Mouse (Mus musculus) embryonic facial prominence, embryonic 12.5 days (tissue): Measurements from ENCODE around the gene Tnfrsf19. TPM values are rescaled to one million over a fixed set of nuclear protein-coding genes. Genes with fewer than 3 reads are reported as not detected.

ENCODE experiments used
- ATAC-seq: fragments of 200-750 bp; cut with Nextera tagmentation; 2 replicates; pipeline ENCODE4 v1.8.0; 2017; ENCODE audit not compliant: insufficient number of reproducible peaks, insufficient read depth, low FRiP score, low TSS enrichment
- H3K27ac ChIP-seq: fragments of 300-500 bp; sonication (generic); 2 replicates; pipeline ENCODE4 v1.5.1; 2016; ENCODE audit warnings: mild to moderate bottlenecking
- H3K27me3 ChIP-seq: fragments of 300-500 bp; sonication (generic); 2 replicates; pipeline ENCODE4 v1.6.1; 2016; ENCODE audit warnings: mild to moderate bottlenecking, moderate library complexity
- H3K36me3 ChIP-seq: fragments of 300-500 bp; sonication (generic); 2 replicates; pipeline ENCODE4 v1.6.1; 2016; ENCODE audit warnings: mild to moderate bottlenecking
- H3K4me1 ChIP-seq: fragments of 300-500 bp; sonication (generic); 2 replicates; pipeline ENCODE4 v1.6.1; 2016
- H3K4me2 ChIP-seq: fragments of 300-500 bp; sonication (generic); replicated peaks from 2 replicates; pipeline ENCODE4 v1.6.1; 2016; ENCODE audit warnings: mild to moderate bottlenecking, moderate library complexity
- H3K4me3 ChIP-seq: fragments of 300-500 bp; sonication (generic); 2 replicates; pipeline ENCODE4 v1.5.1; 2016; ENCODE audit warnings: mild to moderate bottlenecking
- H3K9ac ChIP-seq: fragments of 300-500 bp; sonication (generic); 2 replicates; pipeline ENCODE4 v1.6.1; 2016; ENCODE audit warnings: mild to moderate bottlenecking, moderate library complexity
- H3K9me3 ChIP-seq: fragments of 300-500 bp; sonication (generic); 2 replicates; pipeline ENCODE4 v1.6.1; 2016; ENCODE audit warnings: mild to moderate bottlenecking, moderate library complexity
- WGBS: fragments of 180-500 bp; shearing (Covaris S2); methylation state at CpG from one replicate; pipeline ENCODE4 v1.1.7; 2016; 5-methylcytosine and 5-hydroxymethylcytosine counted together
- polyA plus RNA-seq: library from polyadenylated mRNA; unstranded; fragments of >200 nt; fragmentation: Nextera tagmentation; extraction: Ambion mirVana; gene quantifications from 2 replicates; pipeline ENCODE4 v1.2.1, GENCODE M21; 2016

The Tnfrsf19 gene
- polyA plus RNA-seq, 1 experiment from 2014 or later, result 62.6 TPM

DNA sequence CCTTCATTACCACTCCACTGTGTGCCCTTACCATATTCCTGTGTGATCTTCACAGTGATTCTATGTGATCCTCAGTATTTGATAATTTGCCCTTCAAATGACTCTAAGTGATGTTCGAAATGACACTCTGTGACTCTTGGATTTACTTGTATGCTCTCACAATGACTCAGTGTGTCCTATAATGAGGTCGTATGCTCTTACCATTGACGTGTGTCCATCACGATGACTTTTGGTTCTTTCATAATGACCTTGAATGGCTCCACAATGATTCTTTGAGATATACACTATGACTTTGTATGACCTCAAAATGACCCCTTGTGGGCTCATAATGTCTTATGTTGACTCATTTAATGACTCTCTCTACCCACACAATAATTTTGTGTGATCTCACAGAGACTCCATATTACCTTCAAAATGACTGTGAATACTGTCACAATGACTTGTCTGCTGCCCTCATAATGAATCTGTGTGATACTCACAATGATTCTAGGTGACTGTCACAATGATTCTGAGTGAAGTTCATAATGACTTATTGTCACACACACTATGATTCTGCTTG lies 108.7 kb downstream of the Tnfrsf19 start:
- H3K4me1 ChIP-seq, result no peaks in the 10 kb centered on the region
- no peaks in the 10 kb centered on the region for H3K36me3 ChIP-seq
- no peak overlapping the region for H3K4me3 ChIP-seq
- WGBS, result 94% methylated on average over 4 of the region's 4 CpGs
- no peaks in the 10 kb centered on the region for H3K9me3 ChIP-seq
- H3K9ac ChIP-seq, result no peak overlapping the region
- no peaks in the 10 kb centered on the region for H3K27me3 ChIP-seq
- no peak for ATAC-seq
- H3K27ac ChIP-seq, result no peak overlapping the region
- H3K4me2 ChIP-seq, result no peak overlapping the region

DNA sequence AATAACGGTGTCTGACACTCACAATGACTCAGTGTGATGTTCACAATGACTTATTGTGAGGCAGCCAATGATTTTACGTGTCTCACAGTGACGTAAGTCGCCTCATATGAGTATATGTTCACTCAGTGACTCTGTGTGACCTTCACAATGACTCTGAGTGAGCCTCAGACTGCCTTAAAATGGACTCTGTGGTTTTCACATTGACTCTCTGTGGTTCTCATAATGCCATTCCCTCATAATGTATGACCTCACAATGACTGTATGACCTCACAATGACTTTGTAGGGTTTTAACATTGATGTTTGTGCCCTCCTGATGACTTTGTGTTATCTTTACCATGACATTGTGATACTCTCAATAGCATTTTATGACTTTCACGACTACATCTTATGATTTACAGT lies 110.6 kb downstream of the Tnfrsf19 start:
- Histone ChIP-seq H3K9me3 (no peaks in the 10 kb centered on the region), H3K27ac (no peak overlapping the region), H3K4me1 (no peaks in the 10 kb centered on the region), H3K9ac (no peak overlapping the region), H3K27me3 (no peaks in the 10 kb centered on the region), H3K4me3 (no peak overlapping the region), H3K4me2 (no peak overlapping the region), H3K36me3 (no peaks in the 10 kb centered on the region)
- ATAC-seq, result no peak
- 84% methylated on average over 5 of the region's 5 CpGs for WGBS

DNA sequence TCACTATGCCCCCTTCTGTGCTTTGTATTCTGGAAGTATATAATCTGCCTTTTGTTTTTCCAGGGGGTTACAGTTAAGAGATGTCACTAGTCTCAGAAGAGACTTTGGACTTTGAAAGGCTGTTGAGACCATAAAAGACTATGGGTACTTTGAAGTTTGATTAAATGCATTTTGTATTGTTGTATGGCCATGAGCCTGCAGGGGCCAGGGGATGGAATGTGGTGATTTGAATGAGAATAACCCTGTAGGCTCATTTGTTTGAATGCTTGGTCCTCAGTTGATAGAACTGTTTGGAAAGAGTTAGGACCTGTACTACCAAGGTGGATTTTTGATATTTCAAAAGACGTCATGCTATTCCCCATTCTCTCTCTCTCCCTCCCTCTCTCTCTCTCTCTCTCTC lies 120.3 kb downstream of the Tnfrsf19 start:
- Histone ChIP-seq H3K27ac (no peak overlapping the region), H3K36me3 (no peaks in the 10 kb centered on the region), H3K4me2 (no peak overlapping the region), H3K4me3 (no peak overlapping the region), H3K27me3 (no peaks in the 10 kb centered on the region), H3K9ac (no peak overlapping the region), H3K4me1 (no peaks in the 10 kb centered on the region), H3K9me3 (no peaks in the 10 kb centered on the region)
- ATAC-seq, result no peak
- 75% methylated on average over 1 of the region's 1 CpGs for WGBS

DNA sequence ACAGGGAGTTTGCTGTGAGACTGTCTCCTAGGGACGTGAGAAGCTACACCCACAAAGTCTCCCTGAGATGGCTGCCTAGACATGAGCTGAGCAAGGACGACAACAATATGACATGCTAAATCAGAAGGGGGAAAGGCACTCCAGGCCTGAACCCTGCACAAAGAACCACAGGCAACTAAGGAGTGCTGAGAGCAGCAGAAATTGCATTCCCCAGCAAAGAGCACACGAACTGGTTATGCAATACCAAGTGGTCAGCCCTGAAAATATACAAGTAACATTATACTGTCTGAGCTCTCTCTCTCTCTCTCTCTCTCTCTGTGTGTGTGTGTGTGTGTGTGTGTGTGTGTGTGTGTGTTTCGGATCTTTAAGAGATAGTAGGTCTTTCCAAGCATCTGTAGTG lies 129.6 kb downstream of the Tnfrsf19 start:
- Histone ChIP-seq H3K4me3 (no peak overlapping the region), H3K27ac (peak overlapping the region; percentile 64), H3K27me3 (no peaks in the 10 kb centered on the region), H3K36me3 (no peaks in the 10 kb centered on the region), H3K9me3 (no peaks in the 10 kb centered on the region), H3K9ac (no peak overlapping the region), H3K4me1 (peaks cover 25% of the 10 kb centered on the region), H3K4me2 (no peak overlapping the region)
- 33% methylated on average over 3 of the region's 4 CpGs for WGBS
- ATAC-seq, result no peak

Other genes starting within 250 kb of the Tnfrsf19 start
- gene Sacs, start 92.0 kb upstream of the Tnfrsf19 start, polyA plus RNA-seq, result 4.4 and 4.5 TPM in 2 replicates
- gene Sgcg, start 212.0 kb upstream of the Tnfrsf19 start, polyA plus RNA-seq, result 2.0 and 2.3 TPM in 2 replicates